Mouse (Mus musculus) stomach, postnatal 0 days (tissue): Measurements from ENCODE around the gene Cirbp. TPM values are rescaled to one million over a fixed set of nuclear protein-coding genes. Genes with fewer than 3 reads are reported as not detected.

Experiments used
- ATAC-seq: fragments of 200-750 bp; cut with Nextera tagmentation; 2 replicates; pipeline ENCODE4 v1.8.0; 2017; ENCODE audit not compliant: low FRiP score, low TSS enrichment
- DNase-seq: peaks from one replicate; pipeline ENCODE4 v3.0.0-alpha.2; 2016; ENCODE audit warnings: low spot score
- H3K27ac ChIP-seq: fragments of 300-500 bp; sonication (generic); replicated peaks from 2 replicates; pipeline ENCODE4 v1.5.1; 2014; ENCODE audit warnings: mild to moderate bottlenecking, control low read depth
- H3K27me3 ChIP-seq: fragments of 300-500 bp; sonication (generic); 2 replicates; pipeline ENCODE4 v1.6.1; 2014; ENCODE audit warnings: low read length; ENCODE audit not compliant: control insufficient read depth, insufficient read depth
- H3K36me3 ChIP-seq: fragments of 300-500 bp; sonication (generic); 2 replicates; pipeline ENCODE4 v1.6.1; 2014; ENCODE audit warnings: low read length, mixed read lengths; ENCODE audit not compliant: control insufficient read depth, insufficient read depth
- H3K4me1 ChIP-seq: fragments of 300-500 bp; sonication (generic); replicated peaks from 2 replicates; pipeline ENCODE4 v1.6.1; 2014; ENCODE audit warnings: antibody characterized with exemption; ENCODE audit not compliant: control insufficient read depth, insufficient read depth
- H3K4me2 ChIP-seq: fragments of 300-500 bp; sonication (generic); replicated peaks from 2 replicates; pipeline ENCODE4 v1.6.1; 2014; ENCODE audit warnings: low read depth, mild to moderate bottlenecking, control low read depth, moderate library complexity
- H3K4me3 ChIP-seq: fragments of 300-500 bp; sonication (generic); 2 replicates; pipeline ENCODE4 v1.5.1; 2014; ENCODE audit warnings: low read depth, low read length, control low read depth
- H3K9ac ChIP-seq: fragments of 300-500 bp; sonication (generic); 2 replicates; pipeline ENCODE4 v1.6.1; 2014; ENCODE audit warnings: mild to moderate bottlenecking, low read length, control low read depth, mixed read lengths
- H3K9me3 ChIP-seq: fragments of 300-500 bp; sonication (generic); 2 replicates; pipeline ENCODE4 v1.6.1; 2016; ENCODE audit warnings: low read length; ENCODE audit not compliant: control insufficient read depth
- CTCF ChIP-seq: IDR thresholded peaks from 2 replicates; pipeline ENCODE4 v1.5.1; 2016; ENCODE audit warnings: antibody characterized with exemption, low read depth, mild to moderate bottlenecking, moderate library complexity
- EP300 ChIP-seq: optimal IDR thresholded peaks from 2 replicates; pipeline ENCODE3; 2016; ENCODE audit warnings: antibody characterized with exemption
- WGBS: fragments of 180-500 bp; shearing (Covaris S2); extraction: QIAGEN DNeasy Blood & Tissue Kit; methylation state at CpG from one replicate; pipeline ENCODE4 v1.1.7; 2014; 5-methylcytosine and 5-hydroxymethylcytosine counted together
- polyA plus RNA-seq: library from polyadenylated mRNA; unstranded; fragments of >200 nt; fragmentation: Nextera tagmentation; extraction: Ambion mirVana; gene quantifications from 2 replicates; pipeline ENCODE4 v1.2.1, GENCODE M21; 2015

The Cirbp gene
- polyA plus RNA-seq, 1 experiment from 2014 or later = 237 TPM

GRCm38 (mm10) chr10:80220676-80221075 is 54.9 kb downstream of the Cirbp start:
- Histone ChIP-seq H3K4me3 (no peak overlapping the region), H3K4me1 (no peaks in the 10 kb centered on the region), H3K4me2 (no peak overlapping the region), H3K27me3 (no peaks in the 10 kb centered on the region), H3K27ac (no peak overlapping the region), H3K36me3 (no peaks in the 10 kb centered on the region), H3K9me3 (no peaks in the 10 kb centered on the region), H3K9ac (no peak overlapping the region)
- DNase-seq = no peak
- WGBS = 50% methylated on average over 6 of the region's 9 CpGs
- ATAC-seq = no peak
- no peak for TF ChIP-seq EP300
- TF ChIP-seq CTCF = no peak

Other genes with a start within 250 kb of the Cirbp start
- gene Kiss1r, start 249.0 kb upstream of the Cirbp start, polyA plus RNA-seq = 0.79 and 0.99 TPM in 2 replicates
- 160 and 174 TPM in 2 replicates for gene R3hdm4, start 244.8 kb upstream of the Cirbp start, polyA plus RNA-seq
- gene Arid3a, start 238.9 kb upstream of the Cirbp start, polyA plus RNA-seq = 3.2 and 3.5 TPM in 2 replicates
- 46.9 and 50.3 TPM in 2 replicates for gene Wdr18, start 205.8 kb upstream of the Cirbp start, polyA plus RNA-seq
- 0.17 and 0.18 TPM in 2 replicates for gene Grin3b, start 195.3 kb upstream of the Cirbp start, polyA plus RNA-seq
- 18.5 and 19.1 TPM in 2 replicates for gene Tmem259, start 181.7 kb upstream of the Cirbp start, polyA plus RNA-seq
- gene Cnn2, start 177.4 kb upstream of the Cirbp start, polyA plus RNA-seq = 236 and 245 TPM in 2 replicates
- 2.6 and 3.2 TPM in 2 replicates for gene Abca7, start 169.5 kb upstream of the Cirbp start, polyA plus RNA-seq
- gene Arhgap45, start 149.3 kb upstream of the Cirbp start, polyA plus RNA-seq = 2.0 TPM in 2 replicates
- 121 and 122 TPM in 2 replicates for gene Polr2e, start 126.2 kb upstream of the Cirbp start, polyA plus RNA-seq
- gene Gpx4, start 118.8 kb upstream of the Cirbp start, polyA plus RNA-seq = 435 and 445 TPM in 2 replicates
- 10.7 and 11.0 TPM in 2 replicates for gene Sbno2, start 60.4 kb upstream of the Cirbp start, polyA plus RNA-seq
- gene Stk11, start 50.2 kb upstream of the Cirbp start, polyA plus RNA-seq = 10.3 and 11.2 TPM in 2 replicates
- 679 and 705 TPM in 2 replicates for gene Atp5d, start 27.4 kb upstream of the Cirbp start, polyA plus RNA-seq
- 4.2 and 4.3 TPM in 2 replicates for gene Cbarp, start 25.1 kb upstream of the Cirbp start, polyA plus RNA-seq
- gene Midn, start 17.7 kb upstream of the Cirbp start, polyA plus RNA-seq = 8.5 and 9.6 TPM in 2 replicates
- gene 1600002K03Rik, start 7.0 kb downstream of the Cirbp start, polyA plus RNA-seq = 13.9 and 14.1 TPM in 2 replicates
- 6.5 and 7.2 TPM in 2 replicates for gene Efna2, start 13.5 kb downstream of the Cirbp start, polyA plus RNA-seq
- gene Mum1, start 60.4 kb downstream of the Cirbp start, polyA plus RNA-seq = 23.1 and 23.9 TPM in 2 replicates
- 400 and 403 TPM in 2 replicates for gene Ndufs7, start 83.1 kb downstream of the Cirbp start, polyA plus RNA-seq
- 16.3 and 17.4 TPM in 2 replicates for gene Gamt, start 95.0 kb downstream of the Cirbp start, polyA plus RNA-seq
- gene Dazap1, start 95.5 kb downstream of the Cirbp start, polyA plus RNA-seq = 27.4 and 28.4 TPM in 2 replicates
- 766 and 821 TPM in 2 replicates for gene Rps15, start 126.5 kb downstream of the Cirbp start, polyA plus RNA-seq
- 1.2 and 1.3 TPM in 2 replicates for gene Apc2, start 130.0 kb downstream of the Cirbp start, polyA plus RNA-seq
- 50.3 and 51.2 TPM in 2 replicates for gene 2310011J03Rik, start 154.6 kb downstream of the Cirbp start, polyA plus RNA-seq
- 2.2 and 2.3 TPM in 2 replicates for gene Pcsk4, start 163.5 kb downstream of the Cirbp start, polyA plus RNA-seq
- 13.5 and 17.6 TPM in 2 replicates for gene Reep6, start 164.0 kb downstream of the Cirbp start, polyA plus RNA-seq
- 12.2 and 12.8 TPM in 2 replicates for gene Adamtsl5, start 182.4 kb downstream of the Cirbp start, polyA plus RNA-seq
- 0.07 TPM in 2 replicates for gene Plk5, start 190.5 kb downstream of the Cirbp start, polyA plus RNA-seq
- 4.1 and 4.5 TPM in 2 replicates for gene Mex3d, start 221.7 kb downstream of the Cirbp start, polyA plus RNA-seq
- 81.1 and 82.9 TPM in 2 replicates for gene Mbd3, start 233.6 kb downstream of the Cirbp start, polyA plus RNA-seq
- 859 and 899 TPM in 2 replicates for gene Uqcr11, start 240.8 kb downstream of the Cirbp start, polyA plus RNA-seq